Mouse (Mus musculus) forebrain, embryonic 10.5 days (tissue): ENCODE measurements at regions not wholly inside any gene's neighbourhood (a gene's known extent, or its start where the extent isn't known, plus 50 kb on each side); places are given as distances from the start of the nearest gene placed in this dataset.

Experiments
- DNase-seq: peaks from one replicate; pipeline ENCODE4 v3.0.0-alpha.2; 2017; ENCODE audit warnings: low spot score; ENCODE audit errors: extremely low spot score
- H3K27ac ChIP-seq: fragments of 300-500 bp; sonication (generic); 2 replicates; pipeline ENCODE4 v1.5.1; 2016; ENCODE audit warnings: mild to moderate bottlenecking
- H3K27me3 ChIP-seq: fragments of 300-500 bp; sonication (generic); 2 replicates; pipeline ENCODE4 v1.6.1; 2016; ENCODE audit warnings: mild to moderate bottlenecking; ENCODE audit not compliant: poor library complexity, severe bottlenecking
- H3K36me3 ChIP-seq: fragments of 300-500 bp; sonication (generic); replicated peaks from 2 replicates; pipeline ENCODE4 v1.6.1; 2016; ENCODE audit warnings: mild to moderate bottlenecking, moderate library complexity
- H3K4me1 ChIP-seq: fragments of 300-500 bp; sonication (generic); 2 replicates; pipeline ENCODE4 v1.6.1; 2016
- H3K4me3 ChIP-seq: fragments of 300-500 bp; sonication (generic); 2 replicates; pipeline ENCODE4 v1.5.1; 2016; ENCODE audit warnings: mild to moderate bottlenecking, moderate library complexity
- H3K9me3 ChIP-seq: fragments of 300-500 bp; sonication (generic); 2 replicates; pipeline ENCODE4 v1.6.1; 2016; ENCODE audit warnings: mild to moderate bottlenecking, moderate library complexity
- WGBS: fragments of 180-500 bp; shearing (Covaris S2); methylation state at CpG from one replicate; pipeline ENCODE4 v1.1.7; 2016; 5-methylcytosine and 5-hydroxymethylcytosine counted together

- H3K4me1 ChIP-seq: no peaks in the 10 kb centered on the region
- no peak overlapping the region for H3K4me3 ChIP-seq
- H3K36me3 ChIP-seq: no peaks in the 10 kb centered on the region
- H3K27me3 ChIP-seq: no peaks in the 10 kb centered on the region
- DNase-seq: no peak
- H3K9me3 ChIP-seq: no peaks in the 10 kb centered on the region
- WGBS: 94% methylated on average over 1 of the region's 1 CpGs
- no peak overlapping the region for H3K27ac ChIP-seq
These were observed 823.4 kb upstream of the Sel1l start for GRCm38 (mm10) chr12:92672396-92672795.

- Histone ChIP-seq H3K27me3 (no peaks in the 10 kb centered on the region), H3K36me3 (no peaks in the 10 kb centered on the region), H3K9me3 (no peaks in the 10 kb centered on the region), H3K4me3 (no peak overlapping the region), H3K4me1 (peaks cover 5% of the 10 kb centered on the region; the same call in 1 of the 2 replicates), H3K27ac (no peak overlapping the region)
- WGBS: 82% methylated on average over 2 of the region's 2 CpGs
- no peak for DNase-seq
These were observed 797.7 kb upstream of the Sel1l start for GRCm38 (mm10) chr12:92646634-92647033.

DNA sequence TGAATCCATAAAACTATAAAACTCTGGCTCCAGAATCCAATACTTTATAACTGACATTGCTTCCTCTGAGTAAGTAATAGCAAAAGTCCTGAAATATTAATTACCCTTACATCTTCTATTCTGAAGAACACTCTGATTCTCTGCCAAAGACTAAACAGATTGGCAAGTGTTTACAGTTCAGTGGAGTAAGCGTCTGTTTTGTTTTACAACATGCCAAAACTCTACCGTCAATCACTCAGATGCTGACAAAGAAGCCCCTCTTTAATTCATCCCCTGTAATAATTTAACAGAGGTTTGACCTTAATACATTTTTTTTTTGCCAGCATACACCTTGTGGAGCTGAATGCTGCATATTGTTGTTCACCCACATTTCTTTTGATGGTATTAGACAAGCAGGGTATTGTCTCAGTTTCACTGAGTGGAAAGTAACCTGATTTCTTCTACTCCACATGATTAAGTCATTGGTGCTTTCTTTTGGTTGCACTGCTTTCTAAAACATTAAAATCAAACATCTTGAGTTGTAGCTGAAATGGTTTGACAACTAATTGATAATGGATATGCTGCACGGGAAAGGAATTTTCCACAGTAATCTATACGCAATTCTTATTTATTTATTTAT is 796.2 kb upstream of the Sel1l start:
- H3K4me3 ChIP-seq: no peak overlapping the region
- H3K9me3 ChIP-seq: no peaks in the 10 kb centered on the region
- no peak overlapping the region for H3K27ac ChIP-seq
- H3K36me3 ChIP-seq: no peaks in the 10 kb centered on the region
- no peak for DNase-seq
- WGBS: 67% methylated on average over 4 of the region's 4 CpGs
- no peaks in the 10 kb centered on the region for H3K27me3 ChIP-seq
- H3K4me1 ChIP-seq: peaks cover 5% of the 10 kb centered on the region; the same call in 1 of the 2 replicates

DNA sequence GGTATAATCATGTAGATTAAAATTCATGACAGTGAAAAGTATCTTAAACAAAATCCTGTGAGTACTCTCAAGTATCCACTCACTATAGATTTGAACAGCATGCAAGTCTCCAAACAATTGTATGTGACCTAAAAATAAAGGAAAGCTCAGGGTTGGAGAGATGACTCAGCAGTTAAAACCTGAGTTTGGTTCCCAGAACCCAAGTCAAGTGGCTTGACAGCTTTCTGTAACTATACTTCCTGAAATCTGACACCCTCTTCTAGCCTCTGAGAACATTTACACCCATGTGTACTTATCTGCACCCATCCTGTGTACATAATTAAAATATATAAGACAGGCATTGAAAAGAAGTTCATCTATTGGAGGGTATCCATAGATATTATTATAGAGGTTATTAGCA is 770.2 kb upstream of the Sel1l start:
- no peaks in the 10 kb centered on the region for H3K9me3 ChIP-seq
- DNase-seq: no peak
- 0 out of 2 replicates have a peak, but pooled peaks cover 4% of the 10 kb centered on the region for H3K4me1 ChIP-seq
- no peaks in the 10 kb centered on the region for H3K27me3 ChIP-seq
- H3K4me3 ChIP-seq: no peak overlapping the region
- no peaks in the 10 kb centered on the region for H3K36me3 ChIP-seq
- no peak overlapping the region for H3K27ac ChIP-seq

GRCm38 (mm10) chr12:92618519-92618918 is 769.6 kb upstream of the Sel1l start:
- no peaks in the 10 kb centered on the region for H3K9me3 ChIP-seq
- H3K36me3 ChIP-seq: no peaks in the 10 kb centered on the region
- no peaks in the 10 kb centered on the region for H3K27me3 ChIP-seq
- H3K4me3 ChIP-seq: no peak overlapping the region
- H3K4me1 ChIP-seq: 0 out of 2 replicates have a peak, but pooled peaks cover 4% of the 10 kb centered on the region
- no peak overlapping the region for H3K27ac ChIP-seq
- 62% methylated on average over 2 of the region's 2 CpGs for WGBS
- no peak for DNase-seq

GRCm38 (mm10) chr12:92601673-92602072 is 752.7 kb upstream of the Sel1l start:
- Histone ChIP-seq H3K27ac (no peak overlapping the region), H3K36me3 (no peaks in the 10 kb centered on the region), H3K27me3 (no peaks in the 10 kb centered on the region), H3K9me3 (no peaks in the 10 kb centered on the region), H3K4me1 (no peaks in the 10 kb centered on the region), H3K4me3 (no peak overlapping the region)
- no peak for DNase-seq
- 86% methylated on average over 1 of the region's 1 CpGs for WGBS

DNA sequence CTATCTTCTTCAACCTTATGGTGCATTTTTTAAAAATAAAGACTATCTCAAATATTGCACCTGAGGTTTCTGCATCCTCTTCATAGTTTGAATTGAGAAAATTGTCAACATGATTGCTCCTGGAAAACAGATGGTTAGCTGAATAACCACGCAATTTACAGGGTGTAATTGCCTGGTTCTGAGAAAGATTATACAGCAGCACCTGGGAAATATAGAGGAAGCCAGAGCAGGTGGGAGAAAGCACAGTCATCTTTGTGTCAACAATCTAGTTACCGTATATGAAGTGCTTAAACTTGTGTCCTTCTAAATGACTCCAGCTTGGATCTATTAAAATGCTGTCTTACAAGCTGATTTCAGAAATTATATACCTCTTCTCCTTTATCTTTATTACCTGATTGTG is 740.8 kb upstream of the Sel1l start:
- H3K9me3 ChIP-seq: no peaks in the 10 kb centered on the region
- H3K27ac ChIP-seq: no peak overlapping the region
- no peak overlapping the region for H3K4me3 ChIP-seq
- H3K36me3 ChIP-seq: no peaks in the 10 kb centered on the region
- DNase-seq: no peak
- whole genome bisulfite sequencing: 91% methylated on average over 2 of the region's 2 CpGs
- H3K4me1 ChIP-seq: no peaks in the 10 kb centered on the region
- H3K27me3 ChIP-seq: no peaks in the 10 kb centered on the region

DNA sequence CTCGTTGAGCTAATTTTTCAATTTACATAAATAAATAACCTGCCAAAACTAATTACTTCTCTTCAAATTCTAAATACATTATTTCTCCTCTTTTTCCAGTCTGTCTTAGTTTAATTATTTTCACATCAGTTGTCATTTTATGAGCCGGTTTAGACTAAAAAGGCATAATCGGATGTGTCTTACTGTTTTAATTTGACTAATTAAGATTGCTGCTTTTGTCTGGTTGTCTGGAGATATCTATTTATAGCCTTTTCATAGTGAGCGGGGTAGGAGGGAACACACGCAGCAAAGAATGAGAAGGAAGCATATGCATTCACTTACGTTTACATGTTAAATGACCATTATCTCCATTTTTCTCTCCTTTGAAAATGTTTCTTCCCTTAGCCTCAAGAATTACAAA is 740.3 kb upstream of the Sel1l start:
- DNase-seq: no peak
- Histone ChIP-seq H3K4me3 (no peak overlapping the region), H3K9me3 (no peaks in the 10 kb centered on the region), H3K36me3 (no peaks in the 10 kb centered on the region), H3K4me1 (no peaks in the 10 kb centered on the region), H3K27ac (no peak overlapping the region), H3K27me3 (no peaks in the 10 kb centered on the region)
- 85% methylated on average over 6 of the region's 6 CpGs for WGBS

DNA sequence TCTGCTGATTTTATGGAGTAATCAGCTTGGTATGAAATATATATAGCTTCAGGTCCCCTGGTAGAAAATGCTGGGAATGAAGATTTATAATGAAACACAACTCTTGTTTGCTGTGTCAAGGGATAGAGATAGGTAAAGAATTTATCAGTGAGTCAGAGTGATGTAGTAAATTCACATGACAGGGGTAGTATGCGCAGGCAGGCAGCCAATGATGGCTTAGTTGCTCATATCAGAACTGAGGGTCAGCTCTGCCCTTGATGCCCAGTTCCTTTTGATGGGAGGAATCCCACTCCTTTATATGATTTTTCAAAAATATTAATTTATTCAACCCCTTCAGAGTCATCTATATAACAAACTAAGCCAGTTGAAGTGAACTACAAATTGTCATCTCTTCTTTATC is 729.6 kb upstream of the Sel1l start:
- 90% methylated on average over 1 of the region's 1 CpGs for WGBS

More for the DNA sequence above, 729.6 kb upstream of the Sel1l start:
- no peak overlapping the region for H3K4me3 ChIP-seq
- DNase-seq: no peak
- no peaks in the 10 kb centered on the region for H3K9me3 ChIP-seq
- H3K27me3 ChIP-seq: no peaks in the 10 kb centered on the region
- H3K27ac ChIP-seq: no peak overlapping the region
- H3K36me3 ChIP-seq: no peaks in the 10 kb centered on the region
- no peaks in the 10 kb centered on the region for H3K4me1 ChIP-seq
